Mouse (Mus musculus) retina, adult 2 months (tissue): ENCODE data around the gene Hoxb8.
A peak's percentile ranks its signal among the peaks of the same experiment; 100 is the strongest.

Source experiments
- DNase-seq: peaks from one replicate; pipeline ENCODE4 v3.0.0-alpha.2; 2012; ENCODE audit warnings: low read depth, low spot score

The Hoxb8 gene

DNA sequence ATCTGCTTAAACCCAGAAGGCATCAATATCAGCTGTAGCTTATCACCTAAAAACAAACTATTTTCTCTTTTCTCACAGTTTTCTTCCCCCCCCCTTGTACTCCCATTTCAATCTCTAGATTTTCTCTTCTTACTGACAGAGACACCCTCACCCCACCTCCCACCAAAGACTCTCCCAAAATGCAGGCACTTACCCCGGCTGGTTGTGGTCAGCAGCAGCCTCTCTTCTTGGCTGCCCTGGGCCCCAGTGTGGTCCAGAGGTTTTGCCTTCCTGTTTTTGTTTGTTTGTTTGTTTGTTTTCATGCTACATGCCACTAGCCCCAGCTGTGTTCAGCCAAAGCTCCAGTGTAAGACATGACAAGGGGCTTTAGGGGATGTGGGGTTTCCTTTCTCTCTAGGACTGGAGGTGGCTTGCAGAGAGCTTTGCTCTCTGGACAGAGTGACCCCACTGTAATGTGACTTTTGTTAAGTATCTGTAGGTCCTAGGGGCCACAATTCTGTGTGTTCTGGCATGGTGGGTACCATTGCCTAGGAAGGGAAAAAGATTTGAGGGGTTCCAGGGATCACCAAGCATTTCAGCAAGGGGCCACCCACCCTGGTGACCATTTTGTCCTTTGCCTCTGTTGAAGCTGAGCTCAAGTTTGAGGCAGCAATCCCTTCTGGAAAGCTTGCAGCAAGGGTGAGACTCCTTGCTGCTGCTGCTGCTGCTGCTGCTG, 13.5 kb upstream of the Hoxb8 start:
- DNase-seq = no peak

DNA sequence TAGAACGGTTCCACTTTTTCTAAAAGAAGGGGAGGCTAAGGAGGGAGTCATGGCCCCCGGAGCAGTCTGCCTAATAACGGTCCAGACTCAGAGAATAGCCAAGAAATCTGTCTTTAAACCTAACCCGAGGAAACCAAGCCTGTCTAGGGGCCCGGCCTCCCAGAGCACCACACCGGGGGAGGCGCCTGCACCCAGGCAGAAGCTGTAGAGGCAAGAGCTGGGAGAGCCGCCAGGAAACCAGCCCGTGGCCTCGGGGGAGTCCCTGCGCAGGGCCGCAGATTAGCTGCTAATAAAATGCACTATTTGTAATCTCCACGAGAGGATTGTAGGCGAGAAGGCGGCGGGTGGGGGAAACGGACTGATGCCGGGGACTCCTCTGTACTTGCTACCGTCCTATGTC, 11.8 kb upstream of the Hoxb8 start:
- no peak for DNase-seq

DNA sequence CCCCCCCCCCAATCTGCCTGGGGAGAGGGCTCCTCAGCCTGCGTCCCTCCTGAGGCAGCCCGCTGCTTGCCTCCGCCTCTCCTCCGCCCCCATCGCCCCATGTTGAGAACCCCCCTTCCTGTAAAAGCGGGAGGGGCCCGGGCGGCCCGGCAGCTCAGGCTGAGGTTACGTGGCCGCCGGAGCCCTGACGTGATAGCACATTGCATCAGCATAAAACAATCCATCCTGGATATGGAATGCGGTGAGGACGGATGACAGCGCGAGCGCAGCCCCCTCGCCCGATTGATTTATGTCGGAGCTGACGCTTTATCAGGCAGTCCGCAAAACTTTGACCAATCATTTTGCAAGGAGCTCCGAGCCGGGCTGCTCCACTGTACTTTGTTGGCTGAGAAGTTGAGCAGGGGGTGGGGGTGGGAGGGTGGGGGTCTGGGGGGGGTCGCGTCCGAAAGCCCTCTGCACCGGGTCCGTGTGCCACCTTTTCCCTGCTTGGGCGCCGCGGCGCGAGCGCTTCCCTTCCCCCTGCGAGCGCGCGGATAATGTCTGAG, 10.6 kb upstream of the Hoxb8 start, which contains the start of gene Hoxb9:
Hoxb9 (plus strand) TSS at position 462 of the 545 bp plus-strand sequence.
- no peak for DNase-seq

DNA sequence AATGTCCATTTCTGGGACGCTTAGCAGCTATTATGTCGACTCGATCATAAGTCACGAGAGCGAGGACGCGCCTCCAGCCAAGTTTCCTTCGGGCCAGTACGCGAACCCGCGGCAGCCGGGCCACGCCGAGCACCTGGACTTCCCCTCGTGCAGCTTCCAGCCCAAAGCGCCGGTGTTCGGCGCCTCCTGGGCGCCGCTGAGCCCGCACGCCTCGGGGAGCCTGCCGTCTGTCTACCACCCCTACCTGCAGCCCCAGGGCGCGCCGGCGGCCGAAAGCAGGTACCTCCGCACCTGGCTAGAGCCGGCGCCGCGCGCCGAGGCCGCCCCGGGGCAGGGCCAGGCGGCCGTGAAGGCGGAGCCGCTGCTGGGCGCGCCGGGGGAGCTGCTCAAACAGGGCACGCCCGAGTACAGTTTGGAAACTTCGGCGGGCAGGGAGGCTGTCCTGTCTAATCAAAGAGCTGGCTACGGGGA, 10.1 kb upstream of the Hoxb8 start:
- no peak for DNase-seq

DNA sequence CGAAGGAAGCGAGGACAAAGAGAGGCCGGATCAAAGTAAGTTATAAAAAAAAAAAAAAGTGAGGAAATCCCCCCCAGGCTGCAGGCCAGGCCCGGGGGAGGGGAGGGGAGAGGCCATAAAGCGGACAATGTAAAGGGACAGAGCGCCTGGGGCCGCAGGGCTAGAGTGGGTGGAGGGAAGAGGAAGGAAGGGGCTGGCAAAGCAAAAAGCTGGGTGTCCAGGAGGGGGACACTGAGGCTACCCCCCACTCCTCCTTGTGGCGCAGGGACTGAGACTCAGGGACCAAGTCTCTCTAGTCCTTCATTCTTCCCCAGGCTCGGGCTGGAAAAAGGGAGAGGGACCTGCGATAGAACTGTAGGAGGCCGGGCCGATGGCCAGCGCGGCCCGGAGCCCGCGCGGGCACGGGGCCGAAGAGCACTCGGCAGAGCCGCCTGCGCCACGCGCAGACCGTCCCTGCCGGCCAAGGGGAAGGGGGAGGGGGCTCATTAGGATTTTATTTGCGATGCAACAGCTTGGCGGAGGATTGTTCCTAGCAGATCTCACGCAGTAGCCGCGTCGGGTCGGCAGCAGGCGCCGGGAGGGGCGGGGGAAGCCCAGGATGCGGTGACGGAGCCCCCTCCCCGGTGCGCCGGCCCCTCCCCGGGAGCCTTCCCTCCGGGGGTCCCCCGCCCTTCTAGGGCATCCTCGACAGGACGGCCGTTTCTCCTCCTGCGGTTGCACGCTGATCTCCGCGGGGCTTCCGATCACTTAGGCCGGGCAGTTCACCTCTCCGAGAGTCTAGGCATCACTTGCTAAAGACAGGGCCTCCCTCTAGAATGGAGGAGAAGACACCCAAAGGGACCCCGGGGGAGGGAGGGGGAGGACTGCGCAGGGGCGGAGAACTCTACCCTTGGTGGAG, 9.4 kb upstream of the Hoxb8 start:
- no peak for DNase-seq

DNA sequence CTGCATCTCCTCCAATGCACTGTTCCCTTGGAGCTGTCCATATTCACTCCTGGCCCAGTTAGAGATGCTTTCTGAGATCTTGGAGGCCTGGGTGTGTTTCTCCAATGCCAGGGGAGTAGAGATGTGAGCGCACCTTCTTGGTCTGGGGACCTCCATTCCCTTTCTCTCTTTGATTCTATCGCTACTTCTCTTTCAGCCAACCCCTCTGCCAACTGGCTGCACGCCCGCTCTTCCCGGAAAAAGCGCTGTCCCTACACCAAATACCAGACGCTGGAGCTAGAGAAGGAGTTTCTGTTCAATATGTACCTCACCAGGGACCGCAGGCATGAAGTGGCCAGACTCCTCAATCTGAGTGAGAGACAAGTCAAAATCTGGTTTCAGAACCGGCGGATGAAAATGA, 7.3 kb upstream of the Hoxb8 start:
- DNase-seq = no peak

DNA sequence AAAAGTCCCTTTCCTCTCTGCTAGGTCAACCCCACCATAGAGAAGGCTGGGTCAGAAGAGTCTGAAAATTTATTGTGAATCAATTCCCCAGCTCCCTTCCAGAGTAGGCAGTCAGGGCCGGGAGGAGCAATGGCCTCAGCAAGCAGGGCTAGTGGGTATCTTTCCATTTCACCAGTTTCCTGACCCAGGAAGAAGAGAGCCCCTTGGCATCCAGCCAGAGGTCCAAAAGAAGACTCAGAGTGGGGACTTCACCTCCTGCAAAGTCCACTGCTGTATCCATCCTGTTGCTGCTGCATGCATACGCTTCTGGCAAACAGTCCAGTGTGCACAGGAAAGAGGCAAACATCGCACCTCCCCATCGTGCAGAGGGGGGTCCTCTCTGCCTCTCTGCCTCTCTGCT, 5.8 kb upstream of the Hoxb8 start:
- no peak for DNase-seq

DNA sequence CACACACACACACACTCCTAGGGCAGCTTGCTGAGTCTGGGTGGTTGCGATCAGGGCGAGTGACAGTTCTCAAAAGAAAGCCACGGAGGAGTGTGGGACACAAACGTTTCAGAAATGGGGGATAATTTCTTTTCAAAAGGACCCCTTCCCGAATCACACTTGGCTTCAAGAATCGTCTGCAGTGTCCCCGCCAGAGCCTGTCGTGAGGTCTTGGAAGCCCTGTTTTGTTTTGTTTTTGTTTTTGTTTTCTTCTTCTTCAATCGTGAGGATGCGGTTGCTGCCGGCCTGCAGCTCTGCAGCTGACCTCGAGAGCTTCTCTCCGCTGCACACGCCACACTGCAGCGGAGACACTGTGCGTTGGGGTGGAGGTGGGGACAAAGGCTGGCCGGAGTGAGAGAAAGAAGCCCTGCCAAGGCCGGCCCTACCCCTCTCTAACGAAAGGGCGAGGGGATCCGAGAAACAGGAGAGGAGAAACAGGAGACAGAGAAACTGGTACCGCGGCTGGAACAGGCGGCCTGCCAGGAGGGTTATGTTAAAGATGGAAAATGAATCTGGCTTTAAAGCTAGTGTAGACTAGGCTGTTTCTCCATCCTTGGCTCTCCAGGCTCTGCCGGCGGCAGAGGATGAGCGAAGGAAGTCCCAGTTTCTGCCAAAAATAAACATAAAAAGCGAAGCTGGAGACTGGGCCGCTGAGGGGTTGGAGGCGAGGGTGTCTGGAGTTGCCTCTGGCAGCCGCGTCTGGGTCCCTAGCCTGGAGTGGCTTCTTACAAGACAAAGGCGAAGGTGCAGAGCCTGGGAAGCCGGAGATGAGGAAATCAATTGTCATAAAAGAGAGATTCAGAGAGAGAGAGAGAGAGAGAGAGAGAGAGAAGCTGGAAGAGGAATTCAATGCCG, 4.3 kb upstream of the Hoxb8 start:
- no peak for DNase-seq

DNA sequence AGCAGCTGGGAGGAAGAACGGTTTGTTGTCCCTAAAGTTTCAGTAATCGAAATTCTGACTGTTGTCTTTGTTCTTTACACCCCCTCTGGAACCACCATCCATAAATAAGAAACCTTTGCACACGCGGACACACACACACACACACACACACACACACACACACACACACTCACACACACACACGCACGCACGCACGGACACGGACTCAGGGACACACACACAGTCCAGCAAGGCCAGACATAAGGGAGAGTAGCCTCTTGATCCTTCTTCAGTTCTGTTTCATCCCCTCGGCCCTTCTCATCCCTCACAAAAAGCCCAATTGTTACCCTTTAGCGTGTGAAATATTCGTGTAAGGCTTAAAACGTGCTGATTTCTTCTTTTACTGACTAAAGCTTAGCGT, 3.4 kb upstream of the Hoxb8 start:
- DNase-seq = peak; percentile 11

DNA sequence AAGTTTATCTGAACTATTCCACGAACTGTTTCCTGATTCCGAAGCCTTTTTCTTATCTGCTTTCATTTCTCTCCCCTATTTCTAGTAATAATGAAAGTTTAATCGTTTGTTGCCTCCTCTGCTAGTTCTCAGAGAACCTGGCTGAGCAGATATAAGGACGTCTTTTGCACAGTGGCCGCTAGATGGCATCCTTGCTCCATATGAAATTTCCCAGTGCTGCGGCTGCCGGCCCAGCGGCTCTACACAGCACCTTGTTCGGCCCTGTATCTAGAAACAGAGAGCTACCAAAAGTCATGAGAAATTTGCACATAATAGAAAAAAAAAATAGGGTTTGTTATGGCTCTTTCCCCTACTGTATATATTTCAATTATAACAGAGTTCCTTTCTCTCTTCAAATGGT, 2.9 kb upstream of the Hoxb8 start:
- DNase-seq = peak; percentile 66

DNA sequence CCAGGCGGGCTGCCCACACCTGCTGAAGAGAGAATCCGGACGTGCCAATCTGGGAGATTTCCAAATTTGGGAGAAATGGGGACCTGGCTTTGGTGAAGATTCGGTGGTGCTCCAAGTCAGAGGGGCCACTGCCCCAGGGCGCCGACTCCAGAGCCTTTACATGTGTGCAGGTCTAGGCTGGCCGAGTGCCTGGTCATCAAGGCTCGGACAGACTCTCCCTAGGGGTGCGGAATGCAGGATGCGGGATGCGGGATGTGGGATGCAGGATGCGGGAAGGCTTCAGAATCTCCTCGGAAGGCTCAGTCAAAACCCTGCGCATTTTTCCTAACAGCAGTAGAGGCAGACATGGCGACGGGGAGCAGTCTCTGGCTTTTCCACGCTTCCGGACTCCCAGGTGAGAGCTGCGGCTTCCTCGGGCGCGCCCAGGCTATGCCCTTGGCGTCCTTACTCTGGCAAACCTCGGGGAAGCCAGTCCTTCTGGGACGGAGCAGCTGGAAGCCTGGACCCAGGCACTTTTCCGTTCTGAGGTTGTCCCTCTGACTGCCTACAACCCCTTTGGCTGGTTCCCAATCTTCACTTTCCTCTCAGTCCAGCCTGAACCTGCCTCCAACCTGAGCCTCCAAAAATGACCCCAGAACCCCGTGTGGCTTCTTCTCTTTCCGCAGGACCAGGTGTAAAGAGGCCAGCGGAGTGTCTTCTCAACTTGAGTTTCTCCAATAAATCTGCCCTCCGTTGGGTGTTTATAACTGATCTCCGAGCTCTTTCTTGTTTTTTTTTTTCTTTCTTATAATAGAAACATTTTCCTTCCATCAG, 2.1 kb upstream of the Hoxb8 start:
- no peak for DNase-seq

DNA sequence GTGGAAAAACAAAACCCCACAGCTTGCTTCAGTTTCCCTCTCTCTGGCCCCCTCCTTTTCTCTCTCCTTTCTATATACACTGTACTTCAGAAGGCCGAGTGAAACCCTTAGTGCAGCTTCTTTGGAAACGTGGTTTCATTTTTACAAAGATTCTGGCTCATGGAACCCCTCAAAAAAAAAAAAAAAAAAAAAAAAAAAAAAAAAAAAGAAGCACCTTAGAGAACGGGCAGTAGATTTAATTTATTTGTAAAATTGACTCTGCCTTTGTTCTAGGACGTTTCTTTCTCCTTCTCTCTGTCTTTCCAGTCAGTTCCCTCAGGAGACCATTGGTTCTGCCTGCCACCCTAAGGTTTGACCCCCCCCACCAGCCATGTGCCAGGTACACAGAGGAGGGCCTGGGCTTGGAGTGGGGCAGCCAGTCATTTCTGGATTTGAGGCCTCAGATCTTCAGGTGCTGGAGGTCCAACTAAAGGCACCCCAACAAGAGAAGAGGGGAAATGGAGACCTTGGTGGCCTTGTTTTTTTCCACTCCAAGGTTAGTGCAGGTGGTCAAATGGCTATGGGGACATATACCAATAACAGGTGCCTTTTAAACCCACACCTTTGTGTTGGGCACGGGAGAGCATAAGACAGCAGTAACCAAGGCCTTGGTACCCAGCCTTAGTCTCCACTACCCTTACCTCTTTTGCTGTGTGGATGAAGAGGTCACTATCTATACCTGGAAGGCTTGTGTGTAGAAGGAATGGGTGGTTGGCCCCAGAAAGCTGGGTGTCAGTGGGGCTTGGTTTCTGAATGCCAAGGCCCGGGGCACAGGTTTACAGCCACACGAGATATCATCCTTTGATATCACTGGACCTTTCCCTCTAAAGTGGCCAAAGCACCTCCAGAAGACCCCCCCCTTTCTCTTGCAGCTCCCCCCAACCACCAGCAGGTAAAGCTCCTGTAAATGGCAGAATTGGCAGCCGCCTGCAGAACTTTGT, 1.0 kb upstream of the Hoxb8 start:
- DNase-seq = no peak

DNA sequence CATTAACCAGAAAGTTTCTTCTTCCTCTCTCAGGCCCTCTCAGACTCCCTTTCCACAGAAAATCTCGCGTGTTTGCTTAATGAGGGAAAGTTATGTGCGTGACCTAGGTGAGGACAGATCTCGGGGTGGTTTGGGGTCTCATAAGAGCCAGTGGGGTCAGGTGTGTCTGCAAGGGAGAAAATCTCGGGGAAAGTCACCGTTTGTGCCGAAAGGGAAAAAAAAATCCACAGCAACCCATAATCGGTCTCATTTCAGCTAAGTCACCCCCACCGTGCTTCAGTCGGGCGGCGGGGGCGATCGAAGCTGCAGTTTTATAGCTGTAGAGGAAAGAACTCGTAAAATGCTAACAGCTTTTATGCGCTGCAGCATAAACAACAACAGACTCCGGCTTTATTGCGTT, 309 bp upstream of the Hoxb8 start:
- DNase-seq = no peak

DNA sequence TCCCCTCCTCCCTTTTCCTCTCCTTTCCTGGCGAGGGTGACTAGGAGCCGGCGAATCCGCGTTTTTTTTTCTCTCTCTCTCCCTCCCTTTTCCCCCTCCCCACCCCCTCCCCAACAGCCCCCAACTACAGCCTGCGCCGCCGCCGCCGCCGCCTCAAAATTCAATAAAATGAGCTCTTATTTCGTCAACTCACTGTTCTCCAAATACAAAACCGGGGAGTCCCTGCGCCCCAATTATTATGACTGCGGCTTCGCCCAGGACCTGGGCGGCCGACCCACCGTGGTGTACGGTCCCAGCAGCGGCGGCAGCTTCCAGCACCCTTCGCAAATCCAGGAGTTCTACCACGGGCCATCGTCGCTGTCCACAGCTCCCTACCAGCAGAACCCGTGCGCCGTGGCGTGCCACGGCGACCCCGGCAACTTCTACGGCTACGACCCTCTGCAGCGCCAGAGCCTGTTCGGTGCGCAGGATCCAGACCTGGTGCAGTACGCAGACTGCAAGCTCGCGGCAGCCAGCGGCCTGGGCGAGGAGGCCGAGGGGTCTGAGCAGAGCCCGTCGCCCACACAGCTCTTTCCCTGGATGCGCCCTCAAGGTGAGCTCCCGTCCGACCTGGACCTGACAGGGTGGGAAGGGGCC, 1.2 kb downstream of the Hoxb8 start:
- DNase-seq = no peak

DNA sequence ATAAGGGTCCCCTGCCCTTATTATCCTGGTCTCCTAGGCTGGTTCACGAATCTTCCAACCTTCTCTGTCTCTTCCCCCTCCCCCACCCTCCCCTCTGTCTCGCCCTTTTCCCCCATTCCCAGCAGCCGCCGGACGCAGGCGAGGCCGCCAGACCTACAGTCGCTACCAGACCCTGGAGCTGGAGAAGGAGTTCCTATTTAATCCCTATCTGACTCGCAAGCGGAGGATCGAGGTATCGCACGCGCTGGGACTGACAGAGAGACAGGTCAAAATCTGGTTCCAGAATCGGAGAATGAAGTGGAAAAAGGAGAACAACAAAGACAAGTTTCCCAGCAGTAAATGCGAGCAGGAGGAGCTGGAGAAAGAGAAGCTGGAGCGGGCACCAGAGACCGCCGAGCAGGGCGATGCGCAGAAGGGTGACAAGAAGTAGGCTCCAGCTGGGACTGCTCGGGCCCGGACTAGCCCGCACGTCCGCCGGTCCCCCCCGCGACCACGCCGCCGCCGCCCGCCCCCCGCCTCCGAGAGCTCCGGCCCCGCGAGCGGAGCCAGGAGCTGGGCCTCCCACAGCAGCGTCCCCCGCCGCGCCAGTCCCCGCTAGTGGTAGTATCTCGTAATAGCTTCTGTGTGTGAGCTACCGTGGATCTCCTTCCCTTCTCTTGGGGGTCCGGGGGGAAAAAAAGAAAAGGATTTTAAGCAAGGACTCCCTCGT, 2.5 kb downstream of the Hoxb8 start:
- no peak for DNase-seq

DNA sequence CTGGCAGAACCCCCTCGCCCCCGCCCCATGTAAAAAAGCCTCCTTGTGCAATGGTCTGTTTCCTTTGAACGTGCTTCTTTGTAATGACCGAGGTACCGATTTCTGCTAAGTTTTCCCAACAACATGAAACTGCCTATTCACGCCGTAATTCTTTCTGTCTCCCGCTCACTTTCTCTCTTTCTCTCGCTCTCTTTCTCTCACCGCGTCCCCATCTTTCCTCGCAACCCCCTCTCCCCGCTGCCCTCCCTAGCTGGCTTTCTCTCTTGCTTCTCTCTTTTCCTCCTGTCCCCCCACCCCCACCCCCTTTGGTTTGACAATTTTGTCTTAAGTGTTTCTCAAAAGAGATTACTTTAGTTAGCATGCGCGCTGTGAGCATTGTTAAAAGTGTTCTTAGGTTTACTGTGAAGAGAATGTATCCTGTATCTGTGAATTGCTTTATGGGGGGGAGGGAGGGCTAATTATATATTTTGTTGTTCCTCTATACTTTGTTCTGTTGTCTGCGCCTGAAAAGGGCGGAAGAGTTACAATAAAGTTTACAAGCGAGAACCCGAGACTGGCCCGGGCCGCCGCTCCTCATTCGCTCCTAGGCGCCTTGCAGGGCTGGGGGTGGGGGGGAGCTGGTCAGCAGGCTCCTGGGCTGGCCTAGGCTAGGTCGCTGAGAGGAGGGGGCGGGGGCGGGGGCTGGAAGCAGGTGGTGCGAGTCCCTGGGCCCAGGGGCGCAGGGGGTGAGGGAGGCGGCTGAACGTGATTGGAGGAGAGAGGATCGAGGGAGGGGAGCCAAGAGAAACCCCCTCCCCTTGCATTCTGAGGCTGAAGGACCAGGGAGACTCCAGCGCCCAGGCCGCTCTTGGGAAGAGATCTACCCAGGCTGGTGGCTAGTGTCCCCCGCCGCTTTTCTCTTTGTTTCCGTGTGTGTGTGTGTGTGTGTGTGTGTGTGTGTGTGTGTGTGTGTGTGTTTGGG, 3.3 kb downstream of the Hoxb8 start:
- no peak for DNase-seq
